Mouse (Mus musculus): ENCODE results near the gene 4930583I09Rik. TPM values are rescaled to one million over a fixed set of nuclear protein-coding genes. Genes with fewer than 3 reads are reported as not detected.

The 4930583I09Rik gene
- polyA plus RNA-seq, 1 experiment from 2014 or later: not detected

- 43% methylated on average over 5 of the region's 5 CpGs for WGBS
- Histone ChIP-seq H3K9ac (no peak overlapping the region), H3K4me3 (no peak overlapping the region), H3K4me1 (peaks cover 18% of the 10 kb centered on the region), H3K9me3 (no peaks in the 10 kb centered on the region), H3K27ac (replicated peaks) (no peak overlapping the region), H3K4me2 (no peak overlapping the region), H3K27me3 (replicated peaks) (0 out of 2 replicates have a peak, but pooled peaks cover 3% of the 10 kb centered on the region), H3K36me3 (no peaks in the 10 kb centered on the region)
- ATAC-seq (ENCODE audit: extremely low read depth, insufficient number of reproducible peaks, low FRiP score, low TSS enrichment): no peak
These were observed 43.2 kb downstream of the 4930583I09Rik start for GRCm38 (mm10) chr17:64792623-64793022.

GRCm38 (mm10) chr17:64792076-64792475 lies 43.8 kb downstream of the 4930583I09Rik start:
- Histone ChIP-seq H3K4me1 (peaks cover 21% of the 10 kb centered on the region), H3K27ac (replicated peaks) (no peak overlapping the region), H3K9me3 (no peaks in the 10 kb centered on the region), H3K36me3 (no peaks in the 10 kb centered on the region), H3K4me3 (no peak overlapping the region), H3K9ac (no peak overlapping the region), H3K4me2 (no peak overlapping the region), H3K27me3 (replicated peaks) (0 out of 2 replicates have a peak, but pooled peaks cover 8% of the 10 kb centered on the region)
- no peak for ATAC-seq (ENCODE audit: extremely low read depth, insufficient number of reproducible peaks, low FRiP score, low TSS enrichment)
- WGBS: 71% methylated on average over 3 of the region's 3 CpGs

GRCm38 (mm10) chr17:64789175-64789574 lies 46.7 kb downstream of the 4930583I09Rik start:
- Histone ChIP-seq H3K4me1 (peaks cover 21% of the 10 kb centered on the region), H3K4me3 (no peak overlapping the region), H3K27me3 (replicated peaks) (0 out of 2 replicates have a peak, but pooled peaks cover 8% of the 10 kb centered on the region), H3K36me3 (no peaks in the 10 kb centered on the region), H3K4me2 (no peak overlapping the region), H3K9ac (no peak overlapping the region), H3K9me3 (no peaks in the 10 kb centered on the region), H3K27ac (replicated peaks) (peak overlapping the region; percentile 15; the same call in 1 of the 2 replicates)
- WGBS: 28% methylated on average over 3 of the region's 3 CpGs
- ATAC-seq (ENCODE audit: extremely low read depth, insufficient number of reproducible peaks, low FRiP score, low TSS enrichment): no peak

GRCm38 (mm10) chr17:64788301-64788700 lies 47.6 kb downstream of the 4930583I09Rik start:
- H3K9ac ChIP-seq: no peak overlapping the region
- no peak overlapping the region for H3K4me2 ChIP-seq
- no peak overlapping the region for H3K27ac ChIP-seq (replicated peaks)
- no peaks in the 10 kb centered on the region for H3K36me3 ChIP-seq
- 76% methylated on average over 13 of the region's 13 CpGs for WGBS
- no peak for ATAC-seq (ENCODE audit: extremely low read depth, insufficient number of reproducible peaks, low FRiP score, low TSS enrichment)
- no peak overlapping the region for H3K4me3 ChIP-seq
- no peaks in the 10 kb centered on the region for H3K9me3 ChIP-seq
- H3K4me1 ChIP-seq: peaks cover 21% of the 10 kb centered on the region
- 0 out of 2 replicates have a peak, but pooled peaks cover 8% of the 10 kb centered on the region for H3K27me3 ChIP-seq (replicated peaks)

DNA sequence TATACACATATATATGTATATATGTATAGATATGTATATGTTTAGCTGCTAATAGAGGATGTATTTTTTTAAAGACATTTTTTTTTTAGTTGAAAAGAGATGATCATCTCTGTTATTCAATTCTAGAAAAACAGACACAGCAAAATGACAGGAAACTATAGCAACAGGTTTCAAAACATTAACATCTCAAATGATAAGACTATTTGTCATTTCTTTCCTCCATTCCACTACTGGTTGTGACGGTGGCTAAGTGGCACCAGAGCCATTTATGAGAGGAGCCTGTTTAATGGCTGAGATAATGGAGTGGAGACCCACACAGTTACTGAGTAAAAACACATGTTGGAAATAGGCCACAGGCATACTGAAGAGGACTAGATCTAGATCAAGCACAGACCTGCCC lies 49.9 kb downstream of the 4930583I09Rik start:
- no peak overlapping the region for H3K4me3 ChIP-seq
- 35% methylated on average over 1 of the region's 1 CpGs for WGBS
- peaks cover 17% of the 10 kb centered on the region for H3K4me1 ChIP-seq
- H3K27me3 ChIP-seq (replicated peaks): 0 out of 2 replicates have a peak, but pooled peaks cover 8% of the 10 kb centered on the region
- no peak overlapping the region for H3K9ac ChIP-seq
- no peak for ATAC-seq (ENCODE audit: extremely low read depth, insufficient number of reproducible peaks, low FRiP score, low TSS enrichment)
- H3K4me2 ChIP-seq: no peak overlapping the region
- H3K9me3 ChIP-seq: no peaks in the 10 kb centered on the region
- H3K27ac ChIP-seq (replicated peaks): no peak overlapping the region
- H3K36me3 ChIP-seq: no peaks in the 10 kb centered on the region

Other genes with a start within 250 kb of the 4930583I09Rik start
- 4.4 and 4.6 TPM in 2 replicates for gene Man2a1, start 235.3 kb downstream of the 4930583I09Rik start, polyA plus RNA-seq (2015; fragmentation: Nextera tagmentation; extraction: Ambion mirVana)